8 mouse cellular contexts compared by ENCODE assay signal in the genomic region with DNA sequence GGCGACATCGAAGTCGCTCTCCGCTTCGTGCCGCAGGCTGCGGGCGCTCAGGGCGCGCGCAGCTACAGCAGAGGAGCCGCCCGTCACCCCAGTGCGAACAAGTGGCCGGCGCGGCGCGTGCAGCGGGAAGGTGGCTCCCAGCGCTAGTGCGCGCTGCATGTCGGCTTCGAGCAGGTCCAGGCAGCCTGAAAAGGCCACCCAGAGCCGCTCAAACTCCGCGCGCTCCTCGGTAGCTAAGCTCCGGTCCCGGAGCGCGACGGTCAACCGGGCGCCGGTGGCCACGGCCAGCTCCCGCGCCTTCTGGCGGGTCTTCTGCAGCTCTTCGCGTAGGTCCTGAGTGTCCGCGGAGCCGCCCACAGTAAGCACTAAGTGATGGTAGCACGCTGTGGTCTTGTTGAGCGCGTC. TPM values are rescaled to one million over a fixed set of nuclear protein-coding genes. Genes with fewer than 3 reads are reported as not detected.
DNase-seq lines count a peak whose midpoint lies in the region; ATAC-seq and TF ChIP-seq lines count a peak whose summit lies in the region.

No protein-coding gene starts in this region.

- 0% methylated on average over 13 of the region's 50 CpGs for WGBS in embryonic facial prominence, embryonic 14.5 days
- WGBS in hindbrain, embryonic 15.5 days: under 1% methylated on average over 50 of the region's 50 CpGs
- under 1% methylated on average over 50 of the region's 50 CpGs for WGBS in liver, postnatal 0 days (ENCODE audit: insufficient replicate concordance)
- under 1% methylated on average over 50 of the region's 50 CpGs for WGBS in neural tube, embryonic 15.5 days

- TF ChIP-seq RAD21 in CH12.LX (IDR thresholded peaks at IDR 0.05; ENCODE audit: low read depth, low read length): no peak

- TF ChIP-seq POLR2A in CH12.LX (IDR thresholded peaks at IDR 0.05; ENCODE audit: low read depth, low read length): no peak

- dilution Hi-C loops in CH12.LX (cut with MboI; ENCODE audit: extremely low pct_ligation_motif_present, extremely low pct_unique_long_range_greater_than_20kb, low sequenced_read_pairs): no loop called here

- no peak for ATAC-seq in embryonic facial prominence, embryonic 14.5 days (ENCODE audit: low read depth)
- ATAC-seq in hindbrain, embryonic 15.5 days (ENCODE audit: low FRiP score, low read depth): no peak
- ATAC-seq in liver, postnatal 0 days: no peak
- ATAC-seq in neural tube, embryonic 15.5 days (ENCODE audit: low FRiP score): no peak

- peak overlapping the region; percentile 89 for H3K4me2 ChIP-seq in CH12.LX (ENCODE audit: insufficient read depth, low read depth, poor library complexity, severe bottlenecking)
- H3K4me2 ChIP-seq in embryonic facial prominence, embryonic 14.5 days (ENCODE audit: low read depth, low read length): peak overlapping the region; percentile 98
- H3K4me2 ChIP-seq in hindbrain, embryonic 15.5 days: peak overlapping the region; percentile 98
- H3K4me2 ChIP-seq in liver, postnatal 0 days (ENCODE audit: low read depth, low read length): peak overlapping the region; percentile 98
- H3K4me2 ChIP-seq in neural tube, embryonic 15.5 days: peak overlapping the region; percentile 100

- peaks cover 0 to 7% of the 10 kb centered on the region in 2 experiments for H3K36me3 ChIP-seq in CH12.LX (replicated peaks in 1 of 2; ENCODE audit: control insufficient read depth in 1 of 2, insufficient read depth in 1 of 2, low read length in 1 of 2)
- H3K36me3 ChIP-seq in embryonic facial prominence, embryonic 14.5 days (ENCODE audit: control insufficient read depth, insufficient read depth, low read length): no peaks in the 10 kb centered on the region
- no peaks in the 10 kb centered on the region for H3K36me3 ChIP-seq in hindbrain, embryonic 15.5 days
- H3K36me3 ChIP-seq in liver, postnatal 0 days (replicated peaks; ENCODE audit: insufficient read depth, low read length): no peaks in the 10 kb centered on the region
- H3K36me3 ChIP-seq in neural tube, embryonic 15.5 days: no peaks in the 10 kb centered on the region

- H3K4me1 ChIP-seq in CH12.LX (ENCODE audit: control insufficient read depth in 1 of 2, insufficient read depth in 2 of 2): peaks cover 8 to 34% of the 10 kb centered on the region in 2 experiments
- peaks cover 12% of the 10 kb centered on the region for H3K4me1 ChIP-seq in embryonic facial prominence, embryonic 14.5 days (ENCODE audit: control insufficient read depth, insufficient read depth, low read length)
- H3K4me1 ChIP-seq in hindbrain, embryonic 15.5 days (replicated peaks): peaks cover 20% of the 10 kb centered on the region
- peaks cover 32% of the 10 kb centered on the region for H3K4me1 ChIP-seq in liver, postnatal 0 days (ENCODE audit: insufficient read depth)
- H3K4me1 ChIP-seq in neural tube, embryonic 15.5 days: peaks cover 31% of the 10 kb centered on the region

- 0 out of 2 replicates have a peak, but pooled peaks cover 4% of the 10 kb centered on the region for H3K79me2 ChIP-seq in CH12.LX (replicated peaks; ENCODE audit: control insufficient read depth, extremely low read depth, insufficient read depth, poor library complexity, severe bottlenecking)

- no peak overlapping the region for H3K27ac ChIP-seq in CH12.LX (ENCODE audit: insufficient read depth, low read depth)
- no peak overlapping the region for H3K27ac ChIP-seq in embryonic facial prominence, embryonic 14.5 days (replicated peaks; ENCODE audit: low read depth, low read length)
- H3K27ac ChIP-seq in hindbrain, embryonic 15.5 days (replicated peaks): no peak overlapping the region
- H3K27ac ChIP-seq in liver, postnatal 0 days (ENCODE audit: low read depth): no peak overlapping the region
- H3K27ac ChIP-seq in neural tube, embryonic 15.5 days (replicated peaks): no peak overlapping the region

- no peak for TF ChIP-seq EP300 in CH12.LX (IDR thresholded peaks at IDR 0.05; ENCODE audit: low read length)
- TF ChIP-seq EP300 in liver, postnatal 0 days (IDR thresholded peaks at IDR 0.05; ENCODE audit: low read depth): no peak

- no peak for TF ChIP-seq CTCF in CH12.LX (conservative IDR thresholded peaks at IDR 0.05 in 1 of 2, IDR thresholded peaks at IDR 0.05 in 1 of 2; ENCODE audit: low read depth in 2 of 2, low read length in 2 of 2)
- TF ChIP-seq CTCF in liver, postnatal 0 days (IDR thresholded peaks at IDR 0.05; ENCODE audit: low read depth): no peak

- DNase-seq in adrenal gland, adult (ENCODE audit: inconsistent age in 2 of 2, low spot score in 1 of 2): peak; percentile 36 to 81
- DNase-seq in adrenal gland, postnatal 4 days (ENCODE audit: low spot score in 2 of 2): no peak
- no peak for DNase-seq in CH12.LX (ENCODE audit: extremely low read depth)
- peak; percentile 27 for DNase-seq in embryonic facial prominence, embryonic 14.5 days (ENCODE audit: low spot score)
- DNase-seq in liver, postnatal 0 days: peak; percentile 54
- DNase-seq in right cerebral cortex, postnatal 36 days (ENCODE audit: low spot score in 2 of 2): no peak

- no peak overlapping the region for H3K9ac ChIP-seq in CH12.LX (ENCODE audit: insufficient read depth, low read depth)
- H3K9ac ChIP-seq in embryonic facial prominence, embryonic 14.5 days (ENCODE audit: low read depth, low read length): peak overlapping the region; percentile 82
- H3K9ac ChIP-seq in hindbrain, embryonic 15.5 days: peak overlapping the region; percentile 25
- H3K9ac ChIP-seq in liver, postnatal 0 days (replicated peaks): peak overlapping the region; percentile 84; the same call in 1 of the 2 replicates
- H3K9ac ChIP-seq in neural tube, embryonic 15.5 days (replicated peaks): peak overlapping the region; percentile 51

- H3K9me3 ChIP-seq in CH12.LX (replicated peaks; ENCODE audit: low read length): peaks cover 4% of the 10 kb centered on the region
- no peaks in the 10 kb centered on the region for H3K9me3 ChIP-seq in embryonic facial prominence, embryonic 14.5 days (ENCODE audit: control insufficient read depth, low read length)
- no peaks in the 10 kb centered on the region for H3K9me3 ChIP-seq in hindbrain, embryonic 15.5 days
- H3K9me3 ChIP-seq in liver, postnatal 0 days (ENCODE audit: low read length): no peaks in the 10 kb centered on the region
- no peaks in the 10 kb centered on the region for H3K9me3 ChIP-seq in neural tube, embryonic 15.5 days (replicated peaks)

- peak overlapping the region; percentile 51 to 77 (median 60) for H3K4me3 ChIP-seq in CH12.LX (replicated peaks in 1 of 3; ENCODE audit: low read depth in 2 of 3, low read length in 2 of 3, poor library complexity in 1 of 3)
- H3K4me3 ChIP-seq in embryonic facial prominence, embryonic 14.5 days (ENCODE audit: low read depth, low read length): peak overlapping the region; percentile 88
- peak overlapping the region; percentile 78 for H3K4me3 ChIP-seq in hindbrain, embryonic 15.5 days
- peak overlapping the region; percentile 88 for H3K4me3 ChIP-seq in liver, postnatal 0 days (ENCODE audit: low read depth, low read length)
- peak overlapping the region; percentile 89 for H3K4me3 ChIP-seq in neural tube, embryonic 15.5 days (replicated peaks)

- peaks cover 24% of the 10 kb centered on the region for H3K27me3 ChIP-seq in CH12.LX (replicated peaks)
- peaks cover 38% of the 10 kb centered on the region for H3K27me3 ChIP-seq in embryonic facial prominence, embryonic 14.5 days (replicated peaks; ENCODE audit: control insufficient read depth, insufficient read depth, low read length)
- peaks cover 43% of the 10 kb centered on the region for H3K27me3 ChIP-seq in hindbrain, embryonic 15.5 days
- peaks cover 24% of the 10 kb centered on the region for H3K27me3 ChIP-seq in liver, postnatal 0 days (ENCODE audit: insufficient read depth, low read length)
- peaks cover 42% of the 10 kb centered on the region for H3K27me3 ChIP-seq in neural tube, embryonic 15.5 days (replicated peaks)

- in situ Hi-C loops in CH12.LX (cut with MboI; ENCODE audit: low pct_ligation_motif_present, low pct_unique_long_range_greater_than_20kb, low sequenced_read_pairs): loop anchor here (5.0 kb wide), 1 partner anchor 43 kb away; no protein-coding TSS in a partner anchor

RNA-seq across cellular contexts. Expression of a gene that starts 0.6 kb away (rescaled TPM):
- total RNA-seq in adrenal gland, postnatal 4 days (2021): under 1 TPM; 0.34 to 0.39 TPM
- 0.17 and 0.21 TPM in 2 replicates for total RNA-seq in CH12.LX (2012; rRNA removed)
- 0.05 and 0.11 TPM in 2 replicates for total RNA-seq in CH12.LX (2014; rRNA removed)
- 0.04 and 0.06 TPM in 2 replicates for polyA plus RNA-seq in CH12.LX (2012; ENCODE audit: insufficient read length, low read depth)
- polyA plus RNA-seq in embryonic facial prominence, embryonic 14.5 days (2014; fragmentation: Nextera tagmentation; extraction: Ambion mirVana): 0.17 and 0.22 TPM in 2 replicates
- 0.03 and 0.14 TPM in 2 replicates for polyA plus RNA-seq in hindbrain, embryonic 15.5 days (2015; fragmentation: Nextera tagmentation; extraction: Ambion mirVana)
- polyA plus RNA-seq in liver, postnatal 0 days (2015; fragmentation: Nextera tagmentation; extraction: Ambion mirVana): 0.02 TPM in 1 of 2 replicates, not detected in the other
- polyA plus RNA-seq in neural tube, embryonic 15.5 days (2015; fragmentation: Nextera tagmentation; extraction: Ambion mirVana): 0.14 and 0.17 TPM in 2 replicates

RNA-seq across cellular contexts. Expression of a gene that starts 1.3 kb away (rescaled TPM):
- total RNA-seq in adrenal gland, postnatal 4 days (2021): 10 to 100 TPM; 31.8 to 33.8 TPM
- total RNA-seq in CH12.LX (2012; rRNA removed) (44.4 and 49.1 TPM in 2 replicates), CH12.LX (2014; rRNA removed) (33.4 and 39.0 TPM in 2 replicates)
- 38.6 and 39.7 TPM in 2 replicates for polyA plus RNA-seq in CH12.LX (2012; ENCODE audit: insufficient read length, low read depth)
- 42.0 and 46.3 TPM in 2 replicates for polyA plus RNA-seq in embryonic facial prominence, embryonic 14.5 days (2014; fragmentation: Nextera tagmentation; extraction: Ambion mirVana)
- polyA plus RNA-seq in hindbrain, embryonic 15.5 days (2015; fragmentation: Nextera tagmentation; extraction: Ambion mirVana): 19.0 and 20.2 TPM in 2 replicates
- 11.8 and 14.2 TPM in 2 replicates for polyA plus RNA-seq in liver, postnatal 0 days (2015; fragmentation: Nextera tagmentation; extraction: Ambion mirVana)
- polyA plus RNA-seq in neural tube, embryonic 15.5 days (2015; fragmentation: Nextera tagmentation; extraction: Ambion mirVana): 16.8 and 21.3 TPM in 2 replicates

RNA-seq across cellular contexts. Expression of a gene that starts 28.7 kb away (rescaled TPM):
- total RNA-seq in adrenal gland, postnatal 4 days (2021): 10 to 100 TPM; 58.7 to 59.8 TPM
- 29.8 and 35.9 TPM in 2 replicates for total RNA-seq in CH12.LX (2012; rRNA removed)
- total RNA-seq in CH12.LX (2014; rRNA removed): 128 and 130 TPM in 2 replicates
- 42.7 and 58.0 TPM in 2 replicates for polyA plus RNA-seq in CH12.LX (2012; ENCODE audit: insufficient read length, low read depth)
- 57.3 and 59.0 TPM in 2 replicates for polyA plus RNA-seq in embryonic facial prominence, embryonic 14.5 days (2014; fragmentation: Nextera tagmentation; extraction: Ambion mirVana)
- polyA plus RNA-seq in hindbrain, embryonic 15.5 days (2015; fragmentation: Nextera tagmentation; extraction: Ambion mirVana): 99.8 and 99.9 TPM in 2 replicates
- 79.4 and 79.9 TPM in 2 replicates for polyA plus RNA-seq in liver, postnatal 0 days (2015; fragmentation: Nextera tagmentation; extraction: Ambion mirVana)
- 114 and 123 TPM in 2 replicates for polyA plus RNA-seq in neural tube, embryonic 15.5 days (2015; fragmentation: Nextera tagmentation; extraction: Ambion mirVana)

RNA-seq across cellular contexts. Expression of a gene that starts 47.2 kb away (rescaled TPM):
- total RNA-seq in adrenal gland, postnatal 4 days (2021): under 1 TPM; 0.11 to 0.67 TPM
- total RNA-seq in CH12.LX (2012; rRNA removed) (0.08 TPM in 1 of 2 replicates, not detected in the other), CH12.LX (2014; rRNA removed) (0.21 TPM in 1 of 2 replicates, not detected in the other)
- polyA plus RNA-seq in CH12.LX (2012; ENCODE audit: insufficient read length, low read depth): 0.19 and 0.42 TPM in 2 replicates
- 0.17 and 0.66 TPM in 2 replicates for polyA plus RNA-seq in embryonic facial prominence, embryonic 14.5 days (2014; fragmentation: Nextera tagmentation; extraction: Ambion mirVana)
- polyA plus RNA-seq in hindbrain, embryonic 15.5 days (2015; fragmentation: Nextera tagmentation; extraction: Ambion mirVana): 0.73 and 1.1 TPM in 2 replicates
- polyA plus RNA-seq in liver, postnatal 0 days (2015; fragmentation: Nextera tagmentation; extraction: Ambion mirVana): 0.13 and 0.26 TPM in 2 replicates
- polyA plus RNA-seq in neural tube, embryonic 15.5 days (2015; fragmentation: Nextera tagmentation; extraction: Ambion mirVana): 0.59 and 0.87 TPM in 2 replicates

Comparison
In these comparisons a context has a peak if more than half of its experiments do, and no peak if none do; other contexts are left out.
1. DNase-seq: peak in adrenal gland, adult (2 of 2), embryonic facial prominence, embryonic 14.5 days (single experiment) and liver, postnatal 0 days (single experiment); none in adrenal gland, postnatal 4 days (0 of 2), CH12.LX (single experiment) and right cerebral cortex, postnatal 36 days (0 of 2).
2. Peak in every context shown above with its lines, with median percentiles within 50 percentile points of each other: H3K4me2 ChIP-seq and H3K4me3 ChIP-seq.